Mouse (Mus musculus): ENCODE measurements at regions not wholly inside any gene's neighbourhood (a gene's known extent, or its start where the extent isn't known, plus 50 kb on each side); places are given as distances from the start of the nearest gene placed in this dataset.

DNA sequence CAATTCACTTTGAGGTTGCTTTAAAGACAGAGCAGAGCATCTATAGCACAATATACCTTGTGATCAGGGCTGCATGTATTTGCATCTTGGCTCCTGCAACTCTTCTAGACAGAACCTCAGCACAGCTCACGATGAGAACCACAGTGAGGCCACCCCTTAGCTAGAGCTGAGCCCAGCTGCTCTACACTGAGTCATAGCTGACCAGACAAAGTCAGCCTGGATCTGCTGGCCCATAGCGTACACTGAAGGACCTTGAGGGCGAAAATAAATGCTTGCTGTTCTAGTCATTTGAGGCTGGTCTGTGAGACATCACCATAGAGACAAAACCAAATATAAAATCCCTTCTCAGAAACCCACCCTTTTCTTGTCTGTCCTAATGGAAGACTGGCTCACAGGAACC is 251.7 kb downstream of the Prex1 start:
- TF ChIP-seq CTCF (IDR thresholded peaks at IDR 0.05; ENCODE audit: low read depth) (no peak), EP300 (IDR thresholded peaks at IDR 0.05; ENCODE audit: low read depth) (no peak)
